ENCODE assay signal across 8 mouse cellular contexts in the genomic region with DNA sequence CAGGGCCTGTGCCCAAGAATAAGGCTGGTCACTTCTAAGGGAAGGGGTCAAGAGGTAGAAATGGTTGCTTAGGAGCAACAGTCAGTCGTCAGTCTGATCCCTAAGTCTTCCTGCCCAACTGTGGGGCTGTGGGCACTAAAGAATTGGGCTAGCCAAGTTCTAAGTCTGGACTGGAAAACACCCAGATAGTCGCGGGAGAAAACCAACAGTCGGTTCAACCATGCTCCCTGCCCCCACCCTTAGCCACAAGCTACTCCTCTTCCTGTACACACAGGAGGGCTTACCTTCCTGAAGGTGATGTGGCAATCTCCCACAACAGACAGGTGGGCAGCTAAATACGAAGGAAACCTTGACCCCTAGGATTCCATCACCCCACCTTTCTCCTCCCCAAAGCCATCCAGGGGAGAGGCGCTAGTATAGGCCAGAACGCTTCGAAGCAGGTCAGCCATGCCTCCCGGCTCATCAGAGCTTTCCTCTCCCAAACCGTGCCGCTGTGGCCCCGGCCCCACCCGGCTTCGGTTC. TPM values are rescaled to one million over a fixed set of nuclear protein-coding genes. Genes with fewer than 3 reads are reported as not detected.
A peak's percentile ranks its signal among the peaks of the same experiment; 100 is the strongest.
DNase-seq lines count a peak whose midpoint lies in the region; ATAC-seq and TF ChIP-seq lines count a peak whose summit lies in the region.

No protein-coding gene starts in this region.

- H3K4me3 ChIP-seq in spleen, adult 2 months (ENCODE audit: extremely low read depth, insufficient read depth, insufficient read length), result peak overlapping the region; percentile 96
- H3K4me3 ChIP-seq in forebrain, postnatal 0 days (ENCODE audit: low read depth, low read length), result peak overlapping the region; percentile 88
- peak overlapping the region; percentile 63 for H3K4me3 ChIP-seq in liver, embryonic 12.5 days
- H3K4me3 ChIP-seq in olfactory bulb, adult 2 months (ENCODE audit: insufficient read depth, low read depth, low read length), result peak overlapping the region; percentile 90

- H3K36me3 ChIP-seq in spleen, adult 2 months (ENCODE audit: control insufficient read depth, insufficient read depth, low read length), result no peaks in the 10 kb centered on the region
- no peaks in the 10 kb centered on the region for H3K36me3 ChIP-seq in forebrain, postnatal 0 days (ENCODE audit: insufficient read depth)
- no peaks in the 10 kb centered on the region for H3K36me3 ChIP-seq in liver, embryonic 12.5 days

- 0% methylated on average over 14 of the region's 14 CpGs for WGBS in spleen, adult 2 months
- WGBS in forebrain, postnatal 0 days, result 3% methylated on average over 14 of the region's 14 CpGs
- 5% methylated on average over 14 of the region's 14 CpGs for WGBS in liver, embryonic 12.5 days (ENCODE audit: insufficient replicate concordance)
- 5% methylated on average over 14 of the region's 14 CpGs for WGBS in olfactory bulb, adult 2 months

- H3K9me3 ChIP-seq in forebrain, postnatal 0 days (ENCODE audit: low read length), result no peaks in the 10 kb centered on the region
- no peaks in the 10 kb centered on the region for H3K9me3 ChIP-seq in liver, embryonic 12.5 days (replicated peaks)

- DNase-seq in adrenal gland, postnatal 10 days, result peak; percentile 42
- DNase-seq in adrenal gland, postnatal 4 days (ENCODE audit: low spot score in 2 of 2), result no peak
- peak in 1 of 2 experiments; percentile 65 for DNase-seq in spleen, adult 2 months (ENCODE audit: low read depth in 1 of 2, low spot score in 2 of 2)
- DNase-seq in spleen, postnatal 4 days (ENCODE audit: low spot score in 2 of 2), result no peak
- DNase-seq in forebrain, postnatal 0 days, result peak; percentile 59
- DNase-seq in adipocyte (ENCODE audit: low spot score), result no peak

- H3K4me1 ChIP-seq in spleen, adult 2 months (ENCODE audit: control insufficient read depth, insufficient read depth, insufficient read length), result peaks cover 37% of the 10 kb centered on the region; the same call in 1 of the 2 replicates
- H3K4me1 ChIP-seq in forebrain, postnatal 0 days (ENCODE audit: insufficient read depth), result peaks cover 15% of the 10 kb centered on the region
- H3K4me1 ChIP-seq in liver, embryonic 12.5 days, result peaks cover 22% of the 10 kb centered on the region
- peaks cover 16% of the 10 kb centered on the region for H3K4me1 ChIP-seq in olfactory bulb, adult 2 months (ENCODE audit: control insufficient read depth, insufficient read depth, low read length)

- no peaks in the 10 kb centered on the region for H3K27me3 ChIP-seq in spleen, adult 2 months (ENCODE audit: control insufficient read depth, insufficient read depth, low read length)
- no peaks in the 10 kb centered on the region for H3K27me3 ChIP-seq in forebrain, postnatal 0 days (ENCODE audit: insufficient read depth, low read length)
- H3K27me3 ChIP-seq in liver, embryonic 12.5 days (replicated peaks), result peaks cover 23% of the 10 kb centered on the region

- TF ChIP-seq CTCF in spleen, adult 2 months (IDR thresholded peaks at IDR 0.05; ENCODE audit: extremely low read depth, insufficient read depth, insufficient read length, insufficient replicate concordance), result no peak
- no peak for TF ChIP-seq CTCF in forebrain, postnatal 0 days (IDR thresholded peaks at IDR 0.05; ENCODE audit: low read depth)
- no peak for TF ChIP-seq CTCF in olfactory bulb, adult 2 months (IDR thresholded peaks at IDR 0.05; ENCODE audit: insufficient read depth, low read depth, low read length)

- H3K9ac ChIP-seq in forebrain, postnatal 0 days, result peak overlapping the region; percentile 97
- H3K9ac ChIP-seq in liver, embryonic 12.5 days, result peak overlapping the region; percentile 60

- peak overlapping the region; percentile 83 for H3K4me2 ChIP-seq in forebrain, postnatal 0 days (ENCODE audit: low read depth)
- H3K4me2 ChIP-seq in liver, embryonic 12.5 days, result peak overlapping the region; percentile 97

- H3K27ac ChIP-seq in spleen, adult 2 months (ENCODE audit: insufficient read depth, low read length), result peak overlapping the region; percentile 94
- H3K27ac ChIP-seq in forebrain, postnatal 0 days (ENCODE audit: low read depth, low read length), result peak overlapping the region; percentile 92
- H3K27ac ChIP-seq in liver, embryonic 12.5 days, result no peak overlapping the region
- H3K27ac ChIP-seq in olfactory bulb, adult 2 months (ENCODE audit: insufficient read depth, low read depth, low read length), result peak overlapping the region; percentile 60

- 0 out of 2 replicates have a peak, but pooled peaks have one; percentile 5 for ATAC-seq in forebrain, postnatal 0 days
- peak; percentile 12; the same call in 1 of the 2 replicates for ATAC-seq in liver, embryonic 12.5 days

- no peak for TF ChIP-seq POLR2A in spleen, adult 2 months (IDR thresholded peaks at IDR 0.05; ENCODE audit: low read depth, low read length)
- TF ChIP-seq POLR2A in olfactory bulb, adult 2 months (IDR thresholded peaks at IDR 0.05; ENCODE audit: insufficient read depth, low read depth, low read length), result no peak

RNA-seq across cellular contexts. Expression of gene Cyfip2, which starts 1.4 kb away (rescaled TPM):
- total RNA-seq in adrenal gland, postnatal 10 days (2021), result 10 to 100 TPM; 35.4 to 39.7 TPM
- total RNA-seq in adrenal gland, postnatal 4 days (2021), result 10 to 100 TPM; 55.8 to 56.7 TPM
- polyA plus RNA-seq in spleen, adult 2 months (2012; rRNA removed), result 41.4 and 43.1 TPM in 2 replicates
- 92.5 and 114 TPM in 2 replicates for total RNA-seq in forebrain, postnatal 0 days (2014; rRNA removed)
- 54.9 and 75.8 TPM in 2 replicates for polyA plus RNA-seq in forebrain, postnatal 0 days (2015; fragmentation: Nextera tagmentation; extraction: Ambion mirVana)
- 4.9 TPM in 2 replicates for polyA plus RNA-seq in liver, embryonic 12.5 days (2016; fragmentation: Nextera tagmentation; extraction: Ambion mirVana)
- polyA plus RNA-seq in olfactory bulb, adult 2 months (2012; ENCODE audit: insufficient read depth, insufficient read length, low replicate concordance, missing spikeins), result 150 TPM in 1 of 2 replicates, not detected in the other

Comparison
In these comparisons a context has a peak if more than half of its experiments do, and no peak if none do; other contexts are left out.
1. DNase-seq: peak in adrenal gland, postnatal 10 days (single experiment) and forebrain, postnatal 0 days (single experiment); none in adrenal gland, postnatal 4 days (0 of 2), spleen, postnatal 4 days (0 of 2) and adipocyte (single experiment).
2. Peak in every context shown above with its lines, with median percentiles within 50 percentile points of each other: H3K4me3 ChIP-seq.